Mouse (Mus musculus): ENCODE results near the gene A530032D15Rik.
"Not testable (repeated sequence)": the region's sequence is repeated elsewhere in the genome, so short reads cannot be mapped to it uniquely, and the experiment has no call there.

The A530032D15Rik gene

GRCm38 (mm10) chr1:85109753-85110152 lies at the start of gene A530032D15Rik:
Gene A530032D15Rik, minus strand, starts transcription at chr1:85109853.
- not testable (repeated sequence) for DNase-seq (ENCODE audit: low read depth, low spot score)

DNA sequence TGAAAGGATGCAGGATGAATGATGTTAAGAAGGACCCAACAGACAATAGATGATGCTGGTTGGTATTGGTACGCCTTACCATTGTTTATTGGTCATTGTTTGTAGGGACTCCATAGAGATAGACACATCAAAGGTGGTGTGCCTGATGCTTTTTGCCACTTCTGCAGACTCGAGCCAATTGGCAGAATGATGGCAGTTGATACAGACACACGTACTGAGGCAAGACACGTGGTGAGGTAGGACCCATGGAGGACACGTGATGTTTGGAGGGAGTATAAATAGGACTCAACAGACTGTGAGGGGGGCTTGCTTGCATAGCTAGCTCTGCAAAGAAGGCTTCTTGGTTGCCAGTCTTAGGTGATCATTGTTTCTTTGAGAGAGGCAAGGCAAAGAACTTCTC lies 45.5 kb upstream of the A530032D15Rik start:
- DNase-seq (ENCODE audit: low read depth, low spot score), result not testable (repeated sequence)

GRCm38 (mm10) chr1:85133671-85134070 lies 24.0 kb upstream of the A530032D15Rik start:
- not testable (repeated sequence) for DNase-seq (ENCODE audit: low read depth, low spot score)

GRCm38 (mm10) chr1:85121841-85122240 lies 12.2 kb upstream of the A530032D15Rik start:
- DNase-seq (ENCODE audit: low read depth, low spot score), result not testable (repeated sequence)

GRCm38 (mm10) chr1:85118341-85118740 lies 8.7 kb upstream of the A530032D15Rik start:
- not testable (repeated sequence) for DNase-seq (ENCODE audit: low read depth, low spot score)

DNA sequence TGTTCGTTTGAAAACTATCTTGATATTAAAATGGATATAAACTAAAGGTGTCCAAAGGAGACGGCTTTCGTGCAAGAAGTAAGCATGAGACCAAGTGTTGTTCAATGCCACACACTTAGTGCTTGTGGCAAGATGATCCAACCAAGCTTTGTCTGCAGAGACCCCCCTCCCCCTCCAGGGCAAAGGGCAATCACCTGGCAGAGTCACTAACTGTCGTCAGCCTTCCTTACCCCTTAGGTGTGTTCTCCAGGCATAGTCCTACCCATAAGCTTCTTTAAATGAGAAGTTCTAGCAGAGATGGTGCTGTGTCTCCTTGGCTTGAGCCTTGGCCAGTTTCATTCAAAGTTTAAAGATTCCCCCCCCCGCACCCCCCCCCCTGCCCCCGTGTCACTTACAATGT lies 7.9 kb upstream of the A530032D15Rik start:
- DNase-seq (ENCODE audit: low read depth, low spot score), result not testable (repeated sequence)

- not testable (repeated sequence) for DNase-seq (ENCODE audit: low read depth, low spot score)
Measured at GRCm38 (mm10) chr1:85114666-85115402, 5.2 kb upstream of the A530032D15Rik start.

- not testable (repeated sequence) for DNase-seq (ENCODE audit: low read depth, low spot score)
Measured at GRCm38 (mm10) chr1:85114078-85114477, 4.4 kb upstream of the A530032D15Rik start.

DNA sequence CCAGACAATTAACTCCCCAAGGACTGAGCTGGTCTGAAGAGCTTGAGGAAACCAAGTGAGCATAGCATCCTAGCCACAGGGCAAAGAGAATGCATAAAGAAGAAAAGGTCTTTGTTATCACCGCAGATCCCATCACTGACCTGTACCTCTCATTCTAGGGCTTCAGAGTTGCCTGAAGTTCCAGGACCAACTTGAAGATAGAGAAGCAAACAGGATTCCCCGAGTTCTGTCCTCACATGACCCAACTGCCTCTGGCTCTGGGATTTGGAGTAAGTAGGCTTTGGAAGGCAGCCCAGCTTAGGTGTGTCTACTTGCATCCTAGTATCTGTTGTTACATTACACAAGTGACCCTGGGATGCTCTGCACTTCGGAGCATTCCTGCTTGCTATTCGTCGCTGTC lies 3.2 kb upstream of the A530032D15Rik start:
- DNase-seq (ENCODE audit: low read depth, low spot score), result not testable (repeated sequence)

DNA sequence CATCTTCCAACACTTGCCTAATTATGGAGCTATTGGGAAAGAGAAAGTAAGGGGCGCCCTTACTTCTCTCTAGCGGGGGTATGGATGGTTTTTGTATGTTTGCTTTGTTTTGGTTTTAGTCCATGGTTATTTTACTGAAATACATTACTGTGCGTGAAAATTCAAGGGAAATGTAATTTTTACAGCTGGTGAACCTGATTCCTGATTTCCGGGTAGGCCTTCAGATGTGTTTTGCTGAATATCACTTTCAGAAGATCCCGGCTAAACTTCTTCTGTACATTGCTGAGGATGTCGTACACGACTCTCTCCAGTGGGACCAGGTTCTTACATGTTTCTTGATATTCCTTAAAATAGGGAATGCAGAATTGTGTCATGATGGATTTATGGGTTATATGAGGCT lies 2.6 kb upstream of the A530032D15Rik start:
- DNase-seq (ENCODE audit: low read depth, low spot score), result not testable (repeated sequence)

DNA sequence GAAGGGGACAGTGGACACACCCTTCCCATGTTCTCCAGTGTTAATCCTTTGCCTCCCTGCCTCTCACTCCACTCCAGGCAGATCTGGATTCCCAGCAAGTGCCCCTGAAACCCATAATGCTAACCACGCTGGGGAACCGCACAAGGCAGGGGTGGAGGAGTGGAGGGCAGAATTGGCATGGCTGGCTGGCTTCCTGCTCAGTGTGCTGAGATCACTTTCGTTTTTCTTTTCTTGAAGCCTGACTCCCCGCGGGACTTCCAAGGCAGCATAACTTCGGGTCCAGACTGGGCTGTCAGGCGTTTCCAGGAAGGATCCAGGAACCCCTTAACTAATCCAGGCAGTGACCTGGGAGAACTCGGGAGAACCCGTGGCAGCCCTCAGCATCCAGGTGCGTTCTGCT lies 1.9 kb upstream of the A530032D15Rik start:
- not testable (repeated sequence) for DNase-seq (ENCODE audit: low read depth, low spot score)

GRCm38 (mm10) chr1:85110876-85111275 lies 1.2 kb upstream of the A530032D15Rik start:
- DNase-seq (ENCODE audit: low read depth, low spot score), result not testable (repeated sequence)

GRCm38 (mm10) chr1:85106013-85106412 lies 3.6 kb downstream of the A530032D15Rik start:
- not testable (repeated sequence) for DNase-seq (ENCODE audit: low read depth, low spot score)

DNA sequence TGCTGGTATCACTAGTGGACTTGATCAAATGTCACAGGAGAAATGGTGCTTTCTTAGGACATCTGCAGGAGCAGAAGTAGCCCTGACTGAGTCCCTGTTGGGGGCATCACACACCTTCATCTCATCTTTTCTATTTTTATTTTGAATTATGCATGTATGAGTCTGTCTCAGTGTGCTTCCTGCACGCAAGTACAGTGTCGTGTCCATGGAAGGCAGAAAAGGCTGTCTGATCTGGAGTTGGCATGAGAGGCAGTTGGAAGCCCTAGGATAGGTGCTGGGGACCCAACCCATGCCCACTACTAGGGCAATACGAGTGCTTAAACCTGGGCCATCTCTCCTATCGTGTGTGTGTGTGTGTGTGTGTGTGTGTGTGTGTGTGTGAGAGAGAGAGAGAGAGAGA lies 4.3 kb downstream of the A530032D15Rik start:
- DNase-seq (ENCODE audit: low read depth, low spot score), result not testable (repeated sequence)

- DNase-seq (ENCODE audit: low read depth, low spot score), result not testable (repeated sequence)
Measured at GRCm38 (mm10) chr1:85101754-85102153, 7.9 kb downstream of the A530032D15Rik start.

DNA sequence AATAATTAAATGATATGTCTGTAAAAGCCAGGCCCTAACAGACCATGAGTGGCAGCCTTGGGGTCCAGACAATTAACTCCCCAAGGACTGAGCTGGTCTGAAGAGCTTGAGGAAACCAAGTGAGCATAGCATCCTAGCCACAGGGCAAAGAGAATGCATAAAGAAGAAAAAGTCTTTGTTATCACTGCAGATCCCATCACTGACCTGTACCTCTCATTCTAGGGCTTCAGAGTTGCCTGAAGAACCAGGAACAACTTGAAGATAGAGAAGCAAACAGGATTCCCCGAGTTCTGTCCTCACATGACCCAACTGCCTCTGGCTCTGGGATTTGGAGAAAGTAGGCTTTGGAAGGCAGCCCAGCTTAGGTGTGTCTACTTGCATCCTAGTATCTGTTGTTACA lies 9.8 kb downstream of the A530032D15Rik start, which contains the start of gene Gm10553:
Gene Gm10553 (plus strand): TSS at position 301 of the 400 bp plus-strand sequence.
- not testable (repeated sequence) for DNase-seq (ENCODE audit: low read depth, low spot score)

- not testable (repeated sequence) for DNase-seq (ENCODE audit: low read depth, low spot score)
Measured at GRCm38 (mm10) chr1:85099081-85099480, 10.6 kb downstream of the A530032D15Rik start.

- DNase-seq (ENCODE audit: low read depth, low spot score), result not testable (repeated sequence)
Measured at GRCm38 (mm10) chr1:85093011-85093572, 16.6 kb downstream of the A530032D15Rik start.

GRCm38 (mm10) chr1:85092169-85092568 lies 17.5 kb downstream of the A530032D15Rik start:
- DNase-seq (ENCODE audit: low read depth, low spot score), result not testable (repeated sequence)

GRCm38 (mm10) chr1:85086211-85086610 lies 23.4 kb downstream of the A530032D15Rik start:
- DNase-seq (ENCODE audit: low read depth, low spot score), result not testable (repeated sequence)

DNA sequence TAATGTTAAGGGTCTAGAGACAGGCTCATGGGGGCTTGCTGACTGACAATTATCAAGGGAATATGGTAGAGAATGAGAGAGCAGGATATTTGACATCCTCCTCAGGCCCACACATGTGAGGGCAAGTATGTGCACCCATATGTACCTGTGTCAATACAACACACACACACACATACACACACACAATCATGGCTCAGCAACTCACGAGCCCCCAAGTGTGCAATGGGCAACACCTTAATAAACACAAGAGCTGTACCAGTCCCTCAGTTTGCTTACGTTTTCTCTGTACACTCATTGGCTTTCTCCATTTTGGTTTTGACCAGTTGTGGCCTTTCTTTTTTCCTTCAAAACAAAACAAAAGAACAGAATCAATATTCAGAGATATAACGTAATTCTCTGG lies 24.9 kb downstream of the A530032D15Rik start:
- not testable (repeated sequence) for DNase-seq (ENCODE audit: low read depth, low spot score)

DNA sequence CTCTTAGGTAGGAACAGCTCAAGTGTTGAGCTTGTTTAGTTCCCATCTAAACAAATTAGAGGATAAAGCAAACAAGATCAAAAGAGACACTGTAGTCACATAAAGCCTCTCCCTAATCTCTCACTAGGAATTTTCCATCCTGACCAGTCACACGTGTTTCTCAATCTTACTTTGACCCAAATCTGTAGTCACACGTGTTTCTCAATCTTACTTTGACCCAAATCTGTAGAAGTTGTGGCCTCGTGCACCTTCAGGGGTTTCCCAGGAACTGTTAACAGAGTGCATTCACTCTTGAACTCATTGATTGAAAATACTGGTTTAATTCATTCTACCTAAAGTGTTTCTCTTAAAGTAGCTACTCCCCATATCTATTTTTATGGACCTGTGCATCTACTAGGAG lies 36.6 kb downstream of the A530032D15Rik start:
- not testable (repeated sequence) for DNase-seq (ENCODE audit: low read depth, low spot score)

- not testable (repeated sequence) for DNase-seq (ENCODE audit: low read depth, low spot score)
Measured at GRCm38 (mm10) chr1:85071690-85072089, 38.0 kb downstream of the A530032D15Rik start.
